Mouse (Mus musculus) embryo, embryonic 10 days (tissue): ENCODE measurements around the gene Rcl1.

Source experiments
- DNase-seq: peaks from one replicate; pipeline ENCODE4 v3.0.0-alpha.2; 2015; ENCODE audit warnings: low spot score

The Rcl1 gene

DNA sequence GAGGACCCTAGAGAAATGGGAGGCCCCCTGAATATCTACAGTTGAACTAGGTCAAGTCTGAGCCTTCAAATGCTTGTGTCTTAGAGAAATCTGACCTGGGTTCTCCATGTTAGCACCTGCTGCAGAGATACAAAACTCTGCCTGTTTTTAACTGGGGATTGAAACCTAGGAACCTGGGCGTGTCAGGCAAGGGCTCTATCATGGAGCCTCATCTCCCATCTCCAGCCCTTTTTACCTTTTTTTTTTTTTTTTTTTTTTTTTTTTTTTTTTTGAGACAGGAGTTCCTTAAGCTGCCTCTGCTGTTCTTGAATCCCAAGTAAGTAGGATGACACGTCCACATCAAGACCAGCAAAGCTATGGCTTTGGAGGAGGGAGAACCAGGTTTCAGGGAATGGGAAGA lies 50.3 kb downstream of the Rcl1 start:
- DNase-seq = no peak

DNA sequence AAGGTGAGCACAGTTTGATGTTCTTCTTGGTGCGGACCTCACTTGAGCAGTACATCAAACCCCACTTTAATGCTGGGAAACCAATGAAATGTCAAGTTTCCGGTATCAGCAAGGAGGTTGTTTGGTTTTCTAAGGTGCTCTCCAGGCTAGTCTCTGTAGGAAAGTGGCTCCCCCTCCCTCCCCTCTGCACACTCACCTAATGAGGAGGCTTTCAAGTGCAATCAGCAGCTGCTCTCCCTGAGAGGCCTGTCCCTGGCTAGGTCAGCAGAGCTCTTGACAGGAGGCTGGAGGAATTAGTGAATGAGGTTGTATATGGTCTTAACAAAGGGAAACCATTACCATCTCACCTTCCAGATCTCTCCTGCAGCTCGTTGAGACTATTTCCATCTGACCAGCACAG lies 54.4 kb downstream of the Rcl1 start:
- no peak for DNase-seq

DNA sequence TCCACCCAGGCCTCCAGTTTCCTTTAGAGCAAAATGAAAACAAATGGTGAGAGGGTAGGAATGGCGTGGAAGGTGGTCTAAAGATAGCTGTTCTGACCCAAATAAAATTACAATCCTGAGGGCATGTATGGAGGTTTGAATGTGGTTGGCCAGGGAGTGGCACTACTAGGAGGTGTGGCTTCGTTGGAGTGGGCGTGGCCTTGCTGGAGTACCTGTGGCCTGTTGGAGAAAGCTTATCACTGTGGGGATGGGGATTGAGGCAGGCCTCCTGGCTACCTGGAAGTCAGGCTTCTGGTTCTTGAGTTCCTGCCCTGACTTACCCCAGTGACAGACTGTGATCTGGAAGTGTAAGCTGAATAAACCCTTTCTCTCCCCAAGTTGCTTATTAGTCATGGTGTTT lies 55.2 kb downstream of the Rcl1 start:
- no peak for DNase-seq

DNA sequence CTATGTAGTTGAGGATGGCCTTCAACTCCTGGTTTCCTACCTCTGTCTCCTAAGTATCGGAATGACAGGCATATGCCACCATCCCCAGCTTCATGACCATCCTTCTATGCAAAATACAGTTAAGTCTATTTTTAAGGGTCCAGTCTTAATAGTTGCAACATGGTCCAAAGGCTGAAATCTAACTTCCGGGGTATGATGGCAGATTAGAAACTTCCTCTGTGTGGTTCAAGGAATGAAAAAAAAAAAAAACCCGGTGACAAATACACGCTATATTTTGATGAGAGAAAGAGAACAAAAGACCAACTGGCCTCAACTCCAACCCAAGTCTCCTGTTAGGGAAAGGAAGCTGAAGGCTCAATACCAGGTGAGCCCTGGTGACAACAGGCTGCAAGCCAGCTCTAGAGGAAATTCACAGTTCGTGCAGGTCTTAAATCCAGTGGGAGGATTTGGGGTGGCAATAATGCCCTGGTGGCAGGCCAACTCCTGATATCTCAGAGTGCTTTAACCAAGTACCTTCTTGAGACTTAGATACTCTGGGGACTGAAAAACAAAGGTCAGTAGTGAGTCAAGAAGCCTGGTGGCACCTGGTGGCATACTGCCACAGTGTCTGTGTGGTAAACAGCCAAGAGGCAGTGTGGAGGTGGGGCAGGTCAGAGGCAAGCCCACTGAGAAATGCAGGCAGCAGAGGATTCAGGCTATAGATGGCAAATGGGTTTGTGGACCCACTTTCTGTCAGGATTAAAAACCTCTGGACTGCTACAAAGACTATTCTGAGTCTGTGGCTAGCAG lies 56.7 kb downstream of the Rcl1 start:
- no peak for DNase-seq

DNA sequence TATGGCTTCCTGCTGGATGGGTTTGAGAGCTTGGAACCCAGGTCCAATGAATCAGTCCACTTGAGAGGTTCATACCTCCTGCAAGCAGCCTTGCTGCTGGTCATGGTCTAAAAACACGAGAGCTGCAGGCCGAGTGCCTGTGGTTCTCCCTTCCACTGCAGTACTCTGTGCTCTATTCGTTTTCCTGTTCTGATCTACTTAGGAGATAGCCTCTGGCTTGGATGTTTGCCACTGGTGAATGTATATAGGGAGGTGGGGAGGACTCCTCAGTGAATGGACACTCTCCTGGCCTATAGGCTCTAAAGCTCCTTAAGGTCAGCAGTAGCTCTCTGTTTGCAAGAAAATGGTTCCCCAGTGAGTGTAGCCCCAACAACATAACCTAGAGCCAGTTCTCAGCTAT lies 57.3 kb downstream of the Rcl1 start:
- DNase-seq = no peak

DNA sequence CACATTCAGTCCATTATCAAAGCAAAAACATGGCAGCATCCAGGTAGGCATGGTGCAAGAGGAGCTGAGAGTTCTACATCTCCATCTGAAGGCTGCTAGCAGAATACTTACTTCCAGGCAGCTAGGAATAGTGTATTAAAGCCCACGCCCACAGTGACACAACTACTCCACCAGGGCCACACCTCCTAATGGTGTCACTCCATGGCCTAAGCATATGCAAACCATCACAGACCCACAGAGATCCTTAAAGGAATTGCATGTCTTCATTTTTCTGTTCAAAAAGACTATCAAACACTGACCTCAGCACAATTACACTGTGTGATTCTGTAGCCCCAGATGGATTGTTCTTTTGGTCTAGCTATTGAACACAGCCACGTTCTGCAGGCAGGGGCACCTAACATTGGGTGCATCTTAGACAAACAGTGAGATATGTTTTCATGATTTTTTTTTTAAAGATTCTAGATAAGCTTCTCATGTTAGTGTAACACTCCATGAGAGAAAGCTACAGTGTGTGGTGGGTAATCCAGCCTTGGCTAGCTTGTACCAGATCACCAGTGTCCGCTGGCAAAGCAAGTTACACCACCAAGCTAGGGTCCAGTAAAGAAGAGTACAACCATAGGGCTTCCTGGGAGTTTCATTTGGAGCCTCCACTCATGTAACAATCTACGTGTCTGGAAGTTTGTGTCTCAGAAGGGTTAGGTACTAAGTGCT lies 62.8 kb downstream of the Rcl1 start:
- DNase-seq = no peak

DNA sequence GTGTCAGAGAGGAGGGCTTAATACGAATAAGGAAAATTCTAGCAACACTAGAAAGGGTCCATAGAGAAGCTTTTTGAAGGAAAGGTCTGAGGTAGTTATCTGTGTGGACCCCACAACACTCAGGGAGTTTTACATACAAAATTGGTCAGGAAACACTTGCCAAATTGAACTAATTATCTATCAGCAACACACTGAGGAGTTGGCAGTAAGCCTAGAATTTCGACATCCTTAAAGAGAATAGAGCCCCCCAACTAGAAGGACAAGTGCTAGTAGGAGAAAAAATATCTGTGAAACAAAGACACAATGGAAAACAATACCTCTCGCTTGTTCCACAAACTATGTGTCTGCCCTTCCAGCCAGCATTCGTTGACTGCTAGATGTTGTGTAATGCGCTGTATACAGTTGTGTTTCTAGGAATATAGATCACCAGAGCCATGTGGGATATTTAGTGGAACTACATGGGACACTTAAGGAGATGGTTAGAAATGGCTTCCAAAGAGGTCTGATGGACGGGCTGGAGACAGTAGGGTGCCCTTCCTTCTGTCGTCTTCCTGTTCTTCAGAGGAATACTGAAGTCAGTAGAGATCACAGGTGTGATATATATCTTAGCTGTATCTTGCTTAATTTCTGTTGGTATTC lies 63.5 kb downstream of the Rcl1 start:
- DNase-seq = no peak

DNA sequence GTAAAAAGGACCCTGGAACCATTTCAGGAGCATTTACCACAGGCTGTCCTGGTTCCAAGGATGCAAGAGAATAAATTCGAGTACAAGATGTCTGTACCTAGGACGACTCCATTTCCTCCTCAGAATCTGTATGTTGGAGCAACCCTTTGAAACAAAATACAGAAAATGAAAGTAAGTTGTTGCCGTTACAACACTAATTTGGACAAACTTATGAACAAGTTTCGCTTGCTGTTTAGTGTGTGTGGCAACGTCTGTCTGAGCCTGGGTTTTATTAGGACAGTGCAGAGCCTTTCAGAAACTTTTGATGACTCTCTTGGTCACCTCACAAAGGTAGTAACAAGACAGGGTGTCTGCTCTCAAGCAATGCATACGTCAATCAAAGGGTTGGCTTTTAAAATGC lies 66.8 kb downstream of the Rcl1 start:
- no peak for DNase-seq

DNA sequence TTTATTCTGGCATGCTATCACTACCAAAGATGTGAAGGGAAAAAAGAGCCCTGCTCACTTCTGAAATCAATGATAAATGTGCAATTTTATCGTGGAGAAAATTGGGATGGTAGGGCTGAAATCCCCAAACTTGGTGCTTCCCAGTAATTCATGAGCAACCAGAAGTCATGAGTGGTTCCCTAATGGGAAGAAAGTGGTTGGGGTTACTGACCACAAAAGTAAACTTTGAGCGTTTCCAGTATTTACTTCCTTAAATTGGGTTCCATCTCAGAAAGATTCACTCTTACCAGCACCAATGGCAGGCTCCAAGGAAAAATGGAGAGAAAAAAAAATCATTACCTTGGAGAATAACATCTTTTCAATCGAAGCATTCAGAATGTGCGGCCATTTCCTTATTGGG lies 79.2 kb downstream of the Rcl1 start:
- DNase-seq = no peak

DNA sequence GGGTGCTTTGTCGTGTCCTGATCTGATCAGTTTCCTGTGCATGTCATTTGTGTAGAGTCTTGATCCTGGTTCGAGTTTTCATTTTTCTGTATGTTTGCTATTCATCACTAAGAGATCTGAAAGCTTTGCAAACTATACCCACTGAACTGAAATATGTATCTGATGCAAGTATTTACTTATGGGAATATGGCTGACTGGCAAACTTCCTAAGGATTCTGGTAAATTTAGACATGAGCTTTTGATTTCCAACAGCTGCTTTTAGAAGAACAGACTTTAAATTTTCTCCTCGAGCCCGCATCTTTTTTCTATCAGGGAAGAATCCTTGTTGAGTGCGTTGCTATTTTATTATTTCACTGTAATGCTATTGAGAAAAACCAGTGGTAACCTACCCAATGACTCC lies 81.0 kb downstream of the Rcl1 start:
- DNase-seq = no peak

DNA sequence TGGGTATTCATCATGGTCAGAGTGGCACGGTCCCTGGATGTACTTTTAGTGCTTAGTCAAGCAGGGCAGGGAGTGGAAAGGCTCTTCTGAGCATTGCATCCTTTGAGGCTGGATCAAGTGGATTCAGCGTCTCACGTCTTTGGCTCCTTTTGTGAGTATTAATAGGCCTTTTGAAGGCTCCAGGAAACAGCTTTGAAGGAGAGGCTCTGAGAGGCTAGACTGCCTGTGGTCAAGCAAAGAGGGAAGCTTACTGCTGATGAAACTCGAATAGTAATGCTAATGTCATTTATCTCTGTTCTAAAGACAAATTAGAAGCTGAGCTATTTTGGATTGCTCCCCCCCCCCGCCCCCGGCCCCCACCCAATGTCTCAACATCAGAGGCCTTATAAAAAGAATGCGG lies 83.9 kb downstream of the Rcl1 start:
- no peak for DNase-seq

DNA sequence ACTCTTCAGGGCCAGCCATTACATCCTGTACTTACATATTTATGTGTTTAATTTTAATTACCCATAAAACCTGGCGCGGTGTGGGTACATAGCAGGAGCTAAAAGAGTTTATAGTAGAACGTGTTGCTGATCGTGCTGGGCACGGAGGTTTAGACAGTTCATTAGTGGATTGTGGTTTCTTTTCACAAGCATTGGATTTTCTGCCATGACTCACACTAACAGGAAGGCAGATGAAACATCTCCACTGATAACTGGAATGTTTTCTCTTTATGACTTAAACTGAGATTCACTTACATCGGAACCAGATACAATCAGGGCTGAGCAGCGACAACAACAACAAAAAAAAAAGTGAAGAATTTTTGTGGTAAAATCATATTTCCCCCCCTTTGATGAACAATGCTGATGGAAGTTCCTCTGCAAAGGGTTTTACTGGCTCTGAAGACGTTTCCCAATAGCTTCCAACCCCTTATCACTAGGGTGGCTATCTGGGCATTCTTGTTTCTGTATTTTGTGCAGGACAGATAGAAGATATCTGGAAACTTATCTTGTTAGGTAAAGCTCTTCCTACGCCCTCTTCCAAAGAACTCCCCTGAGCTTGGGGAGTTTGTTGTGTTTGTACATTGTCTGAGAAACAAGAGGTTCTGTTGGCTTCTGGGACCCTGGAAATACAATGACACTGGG lies 84.5 kb downstream of the Rcl1 start:
- DNase-seq = no peak

DNA sequence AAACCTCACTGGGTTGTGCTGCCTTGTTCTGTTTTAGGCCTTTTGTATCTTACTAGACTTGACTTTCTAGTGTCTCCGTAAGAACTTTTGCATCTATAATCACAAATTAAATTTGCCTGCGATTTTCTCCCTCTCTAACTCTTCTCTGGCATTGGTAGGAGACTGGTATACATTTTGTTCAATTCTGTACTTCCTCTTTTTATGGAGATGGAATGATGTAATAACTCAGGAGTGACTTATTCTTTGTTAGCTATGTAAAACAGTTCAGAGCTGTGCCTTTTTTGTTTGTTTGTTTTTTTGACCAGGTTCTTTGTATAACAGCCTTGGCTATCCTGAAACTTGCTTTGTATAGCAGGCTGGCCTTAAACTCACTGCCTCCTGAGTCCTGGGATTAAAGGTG lies 87.7 kb downstream of the Rcl1 start:
- DNase-seq = no peak
